Mouse (Mus musculus) cerebellum, adult (tissue): Measurements from ENCODE around the gene 2210016L21Rik.
A peak's percentile ranks its signal among the peaks of the same experiment; 100 is the strongest.

Experiments used
- ATAC-seq: cut with Nextera tagmentation; 2 replicates; pipeline ENCODE4 v1.9.2; 2017; ENCODE audit warnings: mild to moderate bottlenecking, moderate library complexity, mixed read lengths; ENCODE audit not compliant: insufficient number of reproducible peaks, low FRiP score, low TSS enrichment

Gene 2210016L21Rik

DNA sequence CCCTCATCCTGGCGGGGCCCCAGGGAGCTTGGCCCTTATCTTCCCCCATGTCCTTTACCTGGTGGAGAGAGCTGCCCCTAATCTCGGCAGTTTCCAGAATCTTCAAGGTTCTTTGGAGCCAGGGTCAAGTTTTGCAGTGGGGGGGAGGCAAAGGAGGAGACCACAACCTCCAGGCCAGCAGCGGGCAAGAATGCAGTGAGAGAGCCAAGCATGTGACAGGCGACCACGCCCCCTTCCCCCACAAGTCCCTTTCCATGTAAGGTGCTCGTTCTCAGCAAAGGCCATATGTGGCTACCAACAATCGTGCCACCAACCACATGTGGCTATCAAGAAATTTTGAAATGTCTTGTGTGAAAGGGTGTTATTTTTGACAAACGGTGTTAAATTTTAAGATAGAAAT, 31.2 kb downstream of the 2210016L21Rik start:
- no peak for ATAC-seq

DNA sequence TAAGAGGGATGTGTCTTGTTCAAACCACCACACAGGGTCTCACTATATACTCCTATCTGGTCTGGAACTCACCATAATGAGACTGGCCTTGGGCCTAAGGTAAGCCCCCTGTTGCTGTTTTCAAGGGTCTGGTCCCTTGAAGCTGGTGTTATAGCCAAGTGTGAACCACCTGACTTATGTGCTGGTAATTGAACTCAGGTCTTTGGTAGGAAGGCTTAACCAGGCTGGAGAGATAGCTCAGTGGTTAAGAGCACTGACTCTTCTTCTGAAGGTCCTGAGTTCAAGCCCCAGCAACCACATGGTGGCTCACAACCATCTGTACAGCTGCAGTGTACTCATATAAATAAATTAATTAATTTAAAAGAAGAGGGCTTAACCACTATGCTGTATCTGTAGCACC, 35.0 kb downstream of the 2210016L21Rik start:
- ATAC-seq = no peak

DNA sequence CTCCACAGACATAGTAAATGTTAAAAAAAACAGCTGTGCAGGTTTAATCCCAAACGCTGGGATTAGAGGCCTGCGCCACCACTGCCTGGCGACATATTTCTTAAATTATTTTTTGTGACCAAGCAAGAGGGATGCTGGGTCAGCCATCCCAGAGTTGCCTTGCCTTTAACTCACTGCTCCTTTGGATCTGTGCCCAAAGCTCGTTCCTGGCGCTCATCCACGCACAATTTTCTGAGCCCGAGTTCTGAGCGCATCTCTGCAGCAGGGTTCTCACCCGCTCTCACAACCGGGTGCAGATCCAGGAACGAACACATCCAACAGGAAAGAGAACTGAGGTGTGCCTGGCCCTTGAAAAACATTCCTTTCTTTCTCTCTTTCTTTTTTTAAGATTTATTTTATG, 36.5 kb downstream of the 2210016L21Rik start:
- no peak for ATAC-seq

DNA sequence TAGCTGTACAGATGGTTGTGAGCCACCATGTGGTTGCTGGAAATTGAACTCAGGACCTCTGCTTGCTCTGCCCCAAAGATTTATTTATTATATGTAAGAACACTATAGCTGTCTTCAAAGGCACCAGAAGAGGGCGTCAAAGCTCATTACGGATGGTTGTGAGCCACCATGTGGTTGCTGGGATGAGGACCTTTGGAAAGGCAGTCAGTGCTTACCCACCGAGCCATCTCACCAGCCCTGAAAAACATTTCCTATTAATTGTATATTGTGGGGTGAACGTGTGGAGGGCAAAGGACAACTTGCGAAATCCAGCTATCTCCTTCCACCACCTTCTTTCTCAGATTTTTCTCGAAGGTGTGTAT, 36.9 kb downstream of the 2210016L21Rik start:
- peak; percentile 26; the same call in 1 of the 2 replicates for ATAC-seq

DNA sequence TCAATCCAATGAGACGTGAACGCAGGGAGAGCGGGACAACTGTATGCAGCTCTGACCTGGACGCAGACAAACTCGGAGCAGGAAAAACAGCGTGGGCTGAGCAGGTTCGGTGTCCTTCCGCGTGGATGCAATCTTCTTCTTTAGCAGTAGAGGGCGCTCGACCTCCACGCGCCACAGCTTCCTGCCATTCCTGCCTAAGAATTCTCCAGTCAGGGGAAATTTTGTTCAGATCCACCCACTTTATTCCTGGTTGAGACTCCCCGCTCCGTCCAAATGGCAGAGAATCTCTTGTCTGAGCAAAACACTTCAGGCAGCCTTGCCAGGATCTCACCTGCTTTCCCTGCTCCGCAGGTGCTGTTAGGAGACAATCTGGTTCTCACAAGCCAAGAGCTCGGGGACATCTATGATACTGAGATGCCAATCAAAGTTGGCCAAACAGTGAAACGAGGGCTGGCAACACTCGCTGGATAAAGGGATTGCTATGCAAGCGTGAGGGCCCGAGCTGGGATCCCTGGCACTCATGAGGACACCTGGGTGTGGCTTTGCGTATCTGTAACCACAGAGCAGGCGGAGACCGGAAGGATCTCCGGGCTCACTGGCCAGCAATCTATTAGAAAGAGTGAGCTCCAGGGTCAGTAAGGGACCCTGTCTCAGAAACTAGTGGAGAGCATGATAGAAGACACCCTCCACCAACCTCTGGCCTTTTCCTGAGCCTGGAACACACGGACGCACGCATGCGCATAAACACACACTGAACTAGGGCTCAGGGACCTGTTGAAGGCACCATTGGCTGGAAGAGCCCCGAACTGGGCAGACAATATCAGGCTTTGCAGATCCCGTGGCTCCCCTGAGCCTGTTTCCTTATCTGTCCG, 37.5 kb downstream of the 2210016L21Rik start:
- ATAC-seq = peak; percentile 49; the same call in 1 of the 2 replicates

DNA sequence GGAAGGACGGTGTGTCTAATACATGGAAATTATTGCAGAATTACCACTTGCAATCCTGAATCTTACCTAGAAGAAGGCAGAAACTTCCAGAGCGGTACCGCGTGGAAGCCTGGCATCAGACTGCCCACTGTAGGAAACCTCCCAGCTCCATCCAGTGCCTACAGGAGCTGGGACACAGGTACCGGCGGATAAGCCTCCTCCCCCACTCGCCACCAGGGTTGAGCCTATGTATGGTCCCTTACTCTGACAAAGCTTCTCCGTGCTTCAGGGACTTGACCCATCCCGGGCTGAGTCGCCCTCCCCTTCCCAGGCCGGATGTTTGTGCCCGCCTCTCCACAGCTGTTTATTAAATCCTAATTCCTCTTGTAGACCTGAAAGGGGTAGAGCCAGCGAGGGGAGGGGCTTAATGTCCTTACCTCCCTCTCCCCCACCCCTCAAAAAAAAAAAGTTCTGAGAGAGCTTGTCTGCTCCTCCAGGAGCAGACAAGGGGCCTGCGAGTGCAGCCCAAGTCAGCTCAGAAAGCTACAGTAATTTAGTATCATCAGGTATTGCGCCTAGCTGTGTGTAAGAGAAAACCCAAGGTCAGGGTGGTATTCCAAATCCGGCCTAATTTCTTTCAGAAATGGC, 38.3 kb downstream of the 2210016L21Rik start:
- ATAC-seq = no peak

DNA sequence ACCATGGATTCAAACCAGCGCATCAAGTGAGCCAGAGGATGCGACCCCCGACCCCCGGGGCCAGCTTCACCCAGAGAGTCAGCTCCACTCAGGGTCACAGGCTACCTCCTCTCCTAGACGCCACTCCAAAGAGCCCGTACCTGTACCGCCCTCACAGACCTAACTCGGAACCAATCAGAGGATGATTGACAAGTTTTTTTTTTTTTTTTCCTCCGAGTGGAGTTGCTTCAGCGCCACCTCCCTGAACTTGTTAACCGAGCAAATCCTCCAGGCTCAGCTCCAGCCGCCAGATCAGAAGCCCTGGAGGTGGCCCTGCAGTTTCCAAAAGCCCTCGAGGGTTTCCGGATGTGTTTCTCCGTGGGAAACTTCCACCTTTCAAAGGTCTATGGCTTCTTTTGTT, 40.0 kb downstream of the 2210016L21Rik start:
- ATAC-seq = no peak

DNA sequence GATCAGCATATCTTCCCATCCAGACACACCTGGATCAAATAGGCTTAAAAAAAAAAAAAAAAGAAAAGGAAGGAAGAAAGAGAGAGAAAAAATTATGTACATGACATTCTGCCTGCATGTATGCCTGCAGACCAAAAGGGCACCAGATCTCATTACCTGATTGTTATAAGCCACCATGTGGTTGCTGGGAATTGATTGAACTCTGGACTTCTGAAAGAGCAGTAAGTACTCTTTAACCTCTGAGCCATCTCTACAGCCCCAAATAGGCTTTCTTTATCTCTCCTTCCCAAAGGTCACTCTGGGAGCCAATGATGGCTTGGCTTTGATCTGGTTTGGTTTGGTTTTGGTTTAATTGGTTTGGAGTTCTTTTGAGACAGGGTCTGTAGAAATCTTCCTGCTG, 43.1 kb downstream of the 2210016L21Rik start:
- no peak for ATAC-seq

DNA sequence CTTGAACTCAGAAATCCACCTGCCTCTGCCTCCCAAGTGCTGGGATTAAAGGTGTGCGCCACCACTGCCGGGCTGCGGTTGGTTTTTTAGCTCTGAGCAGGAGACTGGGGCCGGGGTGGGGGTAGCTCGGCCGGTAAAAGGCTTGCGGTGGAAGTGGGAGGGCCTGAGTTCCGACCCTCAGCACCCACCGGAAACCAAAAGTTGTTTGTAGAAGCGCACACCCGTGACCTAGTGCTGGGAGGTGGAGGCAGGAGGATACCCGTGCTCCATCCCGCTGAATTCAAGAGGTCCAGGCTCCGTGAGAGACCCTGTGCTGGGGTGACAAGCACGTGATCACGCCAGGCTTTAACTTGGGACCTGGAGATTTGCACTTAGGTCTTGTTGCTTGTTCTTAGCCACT, 54.5 kb downstream of the 2210016L21Rik start:
- no peak for ATAC-seq

DNA sequence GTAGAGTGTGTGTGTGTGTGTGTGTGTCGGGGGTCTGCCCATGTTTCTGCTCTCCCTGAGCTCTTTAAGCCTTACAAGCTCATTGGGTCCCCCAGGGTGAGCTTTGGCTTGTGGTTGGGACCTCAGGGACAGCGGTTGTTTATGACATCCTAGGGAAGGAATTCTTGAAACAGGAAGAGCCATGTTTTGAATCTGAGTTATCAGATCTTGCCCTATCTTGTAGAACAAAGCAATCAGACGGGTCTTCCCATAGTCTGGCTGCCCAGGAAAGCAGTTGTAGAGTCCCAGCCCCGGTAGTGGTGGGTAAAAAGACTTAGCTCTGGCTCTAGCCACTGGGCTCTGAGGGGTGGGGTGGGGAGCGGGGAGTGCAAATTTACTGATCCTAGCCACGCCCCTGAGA, 55.4 kb downstream of the 2210016L21Rik start:
- ATAC-seq = no peak
